Mouse (Mus musculus): Measurements from ENCODE around the gene Mypn.

DNA sequence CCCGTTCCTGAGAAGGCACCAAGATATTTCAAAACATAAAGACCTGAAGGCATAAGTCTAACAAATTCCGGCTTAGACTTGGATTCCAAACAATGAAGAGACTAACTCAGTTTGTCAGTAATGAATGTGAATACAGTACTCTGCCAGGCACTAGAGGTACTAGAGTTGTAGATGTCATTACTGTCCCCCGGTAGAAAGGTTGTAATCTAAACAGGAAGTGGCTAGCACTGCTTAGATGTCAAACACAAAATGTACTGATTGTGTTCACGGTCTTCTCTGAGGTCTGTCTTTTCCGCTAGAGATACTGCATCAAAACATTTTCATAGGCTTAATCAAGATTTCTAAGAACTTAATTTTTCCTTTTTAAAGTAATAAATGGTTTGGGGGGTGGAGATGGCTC, 27.9 kb upstream of the Mypn start:
- TF ChIP-seq CTCF (conservative IDR thresholded peaks at IDR 0.05 in 1 of 2, IDR thresholded peaks at IDR 0.05 in 1 of 2; ENCODE audit: low read depth in 2 of 2, low read length in 2 of 2) (no peak), KAT2A (IDR thresholded peaks at IDR 0.05; ENCODE audit: insufficient replicate concordance, low read length) (no peak), CHD2 (IDR thresholded peaks at IDR 0.05; ENCODE audit: low read length) (no peak), BHLHE40 (IDR thresholded peaks at IDR 0.05; ENCODE audit: low read depth, low read length) (no peak), POLR2A (IDR thresholded peaks at IDR 0.05; ENCODE audit: low read depth, low read length) (no peak), NELFE (IDR thresholded peaks at IDR 0.05; ENCODE audit: low read depth, low read length) (no peak), EP300 (IDR thresholded peaks at IDR 0.05; ENCODE audit: low read length) (no peak), ETS1 (conservative IDR thresholded peaks at IDR 0.05; ENCODE audit: low read depth, low read length) (no peak), PAX5 (IDR thresholded peaks at IDR 0.05; ENCODE audit: low read length) (no peak), IRF4 (IDR thresholded peaks at IDR 0.05; ENCODE audit: low read depth, low read length) (no peak), MYC (IDR thresholded peaks at IDR 0.05; ENCODE audit: low read depth, low read length) (no peak), USF2 (conservative IDR thresholded peaks at IDR 0.05; ENCODE audit: low read depth, low read length) (no peak)

Measured in CH12.LX (cell line).